Mouse (Mus musculus) forebrain, embryonic 10.5 days (tissue): ENCODE measurements around the gene Nkx2-5. TPM values are rescaled to one million over a fixed set of nuclear protein-coding genes. Genes with fewer than 3 reads are reported as not detected.
A peak's percentile ranks its signal among the peaks of the same experiment; 100 is the strongest.

ENCODE experiments used
- DNase-seq: peaks from one replicate; pipeline ENCODE4 v3.0.0-alpha.2; 2017; ENCODE audit warnings: low spot score; ENCODE audit errors: extremely low spot score
- H3K27ac ChIP-seq: fragments of 300-500 bp; sonication (generic); 2 replicates; pipeline ENCODE4 v1.5.1; 2016; ENCODE audit warnings: mild to moderate bottlenecking
- H3K27me3 ChIP-seq: fragments of 300-500 bp; sonication (generic); 2 replicates; pipeline ENCODE4 v1.6.1; 2016; ENCODE audit warnings: mild to moderate bottlenecking; ENCODE audit not compliant: poor library complexity, severe bottlenecking
- H3K36me3 ChIP-seq: fragments of 300-500 bp; sonication (generic); replicated peaks from 2 replicates; pipeline ENCODE4 v1.6.1; 2016; ENCODE audit warnings: mild to moderate bottlenecking, moderate library complexity
- H3K4me1 ChIP-seq: fragments of 300-500 bp; sonication (generic); 2 replicates; pipeline ENCODE4 v1.6.1; 2016
- H3K4me3 ChIP-seq: fragments of 300-500 bp; sonication (generic); 2 replicates; pipeline ENCODE4 v1.5.1; 2016; ENCODE audit warnings: mild to moderate bottlenecking, moderate library complexity
- H3K9me3 ChIP-seq: fragments of 300-500 bp; sonication (generic); 2 replicates; pipeline ENCODE4 v1.6.1; 2016; ENCODE audit warnings: mild to moderate bottlenecking, moderate library complexity
- WGBS: fragments of 180-500 bp; shearing (Covaris S2); methylation state at CpG from one replicate; pipeline ENCODE4 v1.1.7; 2016; 5-methylcytosine and 5-hydroxymethylcytosine counted together
- polyA plus RNA-seq: library from polyadenylated mRNA; unstranded; fragments of >200 nt; fragmentation: Nextera tagmentation; extraction: Ambion mirVana; gene quantifications from 2 replicates; pipeline ENCODE4 v1.2.1, GENCODE M21; 2016

Gene Nkx2-5
- polyA plus RNA-seq: not detected in 2 replicates

DNA sequence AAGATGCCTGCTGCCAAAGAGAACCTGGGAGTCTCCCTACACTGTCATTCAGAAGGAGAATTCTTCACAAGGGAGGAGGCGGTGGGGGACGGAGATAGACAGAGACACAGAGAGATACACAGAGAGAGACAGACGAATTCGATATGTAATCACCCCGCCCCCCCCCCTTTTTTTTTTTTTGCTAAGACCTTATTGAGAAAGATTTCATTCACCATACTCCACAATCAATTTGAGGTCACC lies at the start of gene Nkx2-5:
Nkx2-5 (minus strand) TSS at position 101 of the 240 bp plus-strand sequence.
- WGBS: 0% methylated on average over 5 of the region's 5 CpGs
- Histone ChIP-seq H3K4me1 (peaks cover 17% of the 10 kb centered on the region), H3K9me3 (no peaks in the 10 kb centered on the region), H3K4me3 (0 out of 2 replicates have a peak within 1 kb of the TSS, but pooled peaks have one; percentile 19), H3K27me3 (peaks cover 98% of the 10 kb centered on the region), H3K36me3 (no peaks in the 10 kb centered on the region), H3K27ac (no peak within 1 kb of the TSS)
- DNase-seq: no peak

DNA sequence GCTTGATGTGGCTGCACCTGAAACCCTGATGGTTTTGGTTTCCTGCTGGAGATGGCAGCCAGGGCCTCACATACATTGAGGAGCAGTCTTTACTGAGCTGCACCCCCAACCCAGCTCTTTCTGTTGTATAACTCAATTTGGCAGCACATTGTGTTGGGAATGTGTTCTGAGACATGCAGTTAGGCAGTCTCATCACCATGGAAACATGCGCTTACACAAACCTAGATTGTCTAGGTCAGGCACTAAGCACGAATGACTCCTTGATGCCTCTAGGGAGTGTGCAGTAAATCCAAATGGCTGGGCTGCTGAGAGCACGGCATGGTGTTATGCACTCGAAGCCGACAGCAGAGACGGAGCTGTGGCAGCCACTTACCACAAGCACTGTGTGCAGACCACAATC lies 49.5 kb upstream of the Nkx2-5 start:
- Histone ChIP-seq H3K27ac (no peak overlapping the region), H3K27me3 (peaks cover 17% of the 10 kb centered on the region; the same call in 1 of the 2 replicates), H3K4me3 (no peak overlapping the region), H3K4me1 (peaks cover 22% of the 10 kb centered on the region), H3K36me3 (no peaks in the 10 kb centered on the region), H3K9me3 (no peaks in the 10 kb centered on the region)
- DNase-seq: no peak
- 93% methylated on average over 6 of the region's 6 CpGs for WGBS

DNA sequence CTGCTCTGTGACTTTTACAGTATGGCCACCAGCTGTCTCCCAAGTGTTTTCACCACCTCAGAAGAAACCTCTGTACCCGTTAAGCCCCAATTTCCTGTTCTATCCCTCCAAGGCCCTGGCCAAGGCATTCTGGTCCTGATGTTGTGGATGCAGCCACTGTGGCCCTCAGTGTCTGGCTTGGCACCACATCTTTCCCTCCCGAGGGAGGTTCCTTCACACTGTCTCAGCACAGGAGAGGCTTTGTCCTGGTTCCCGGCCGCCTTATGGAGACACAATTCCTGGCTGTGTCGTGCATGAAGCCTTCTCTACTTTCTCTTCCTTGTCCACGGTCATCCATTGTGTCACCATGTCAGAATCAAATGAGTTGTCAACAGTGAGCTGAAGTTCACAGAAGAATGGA lies 48.7 kb upstream of the Nkx2-5 start:
- no peaks in the 10 kb centered on the region for H3K36me3 ChIP-seq
- no peak overlapping the region for H3K27ac ChIP-seq
- no peaks in the 10 kb centered on the region for H3K9me3 ChIP-seq
- H3K4me3 ChIP-seq: no peak overlapping the region
- no peak for DNase-seq
- peaks cover 20% of the 10 kb centered on the region; the same call in 1 of the 2 replicates for H3K27me3 ChIP-seq
- peaks cover 22% of the 10 kb centered on the region for H3K4me1 ChIP-seq
- WGBS: 68% methylated on average over 6 of the region's 6 CpGs

DNA sequence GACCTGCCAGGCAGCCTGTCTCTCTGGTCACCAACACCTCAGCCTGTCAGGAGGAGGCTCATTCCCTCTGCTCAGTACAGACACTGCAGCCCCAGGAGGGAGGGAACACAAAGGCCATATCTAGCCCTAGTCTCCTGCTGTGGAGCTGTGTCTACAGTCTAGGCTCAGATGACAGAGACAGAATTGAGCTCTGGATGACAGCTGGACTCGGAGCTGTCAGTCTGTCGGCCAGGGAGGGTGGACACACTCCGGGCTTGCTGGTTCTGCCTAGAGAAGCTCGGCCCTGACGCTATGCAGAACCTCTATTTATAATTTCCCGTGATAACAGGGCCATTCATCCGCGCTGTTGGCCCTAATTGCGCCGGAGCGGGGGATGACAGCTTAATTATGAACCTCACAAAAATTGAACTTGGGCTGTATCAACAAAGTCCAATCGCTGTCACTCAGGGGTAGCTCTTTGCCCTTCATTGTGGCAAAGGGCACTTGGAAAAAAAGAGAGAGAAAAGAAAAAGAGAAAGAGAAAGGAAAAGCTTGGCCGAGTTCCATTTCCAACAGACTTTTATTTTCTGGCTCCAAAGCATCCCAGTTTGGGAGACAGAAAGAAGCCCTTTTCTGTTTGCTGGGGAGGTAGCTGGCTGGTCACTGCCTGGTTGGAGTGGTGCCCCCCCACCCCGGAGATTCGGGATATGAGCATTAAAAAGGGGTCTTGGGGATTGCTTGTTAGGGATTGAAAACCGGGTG lies 48.0 kb upstream of the Nkx2-5 start:
- no peak overlapping the region for H3K27ac ChIP-seq

DNA sequence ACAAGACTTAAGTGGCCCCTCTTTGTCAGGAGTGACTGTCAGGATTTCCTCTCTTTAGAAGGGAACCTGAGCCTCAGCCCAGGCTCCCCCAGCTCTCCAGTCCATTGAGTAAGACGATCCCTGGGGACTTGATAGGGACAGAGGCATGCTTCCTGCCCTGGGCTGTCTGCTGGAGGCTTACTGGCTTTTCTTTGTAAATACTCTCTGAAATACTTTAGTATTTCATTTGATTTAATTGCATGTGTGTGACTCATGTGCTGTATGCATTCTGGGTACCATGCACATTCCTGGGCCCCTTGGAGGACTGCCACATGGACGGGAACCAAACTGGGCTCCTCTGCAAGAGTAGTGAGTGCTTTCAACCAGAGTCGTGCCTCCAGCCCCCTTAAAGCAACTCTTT lies 43.1 kb upstream of the Nkx2-5 start:
- Histone ChIP-seq H3K4me1 (peaks cover 28% of the 10 kb centered on the region), H3K36me3 (no peaks in the 10 kb centered on the region), H3K27me3 (peaks cover 50% of the 10 kb centered on the region), H3K4me3 (no peak overlapping the region), H3K9me3 (no peaks in the 10 kb centered on the region), H3K27ac (no peak overlapping the region)
- WGBS: 48% methylated on average over 3 of the region's 3 CpGs
- DNase-seq: no peak

More for the DNA sequence above, 48.0 kb upstream of the Nkx2-5 start:
- H3K27me3 ChIP-seq: peaks cover 27% of the 10 kb centered on the region
- H3K4me1 ChIP-seq: peaks cover 22% of the 10 kb centered on the region
- DNase-seq: no peak
- no peaks in the 10 kb centered on the region for H3K36me3 ChIP-seq
- H3K4me3 ChIP-seq: no peak overlapping the region
- H3K9me3 ChIP-seq: no peaks in the 10 kb centered on the region
- WGBS: 68% methylated on average over 16 of the region's 16 CpGs

DNA sequence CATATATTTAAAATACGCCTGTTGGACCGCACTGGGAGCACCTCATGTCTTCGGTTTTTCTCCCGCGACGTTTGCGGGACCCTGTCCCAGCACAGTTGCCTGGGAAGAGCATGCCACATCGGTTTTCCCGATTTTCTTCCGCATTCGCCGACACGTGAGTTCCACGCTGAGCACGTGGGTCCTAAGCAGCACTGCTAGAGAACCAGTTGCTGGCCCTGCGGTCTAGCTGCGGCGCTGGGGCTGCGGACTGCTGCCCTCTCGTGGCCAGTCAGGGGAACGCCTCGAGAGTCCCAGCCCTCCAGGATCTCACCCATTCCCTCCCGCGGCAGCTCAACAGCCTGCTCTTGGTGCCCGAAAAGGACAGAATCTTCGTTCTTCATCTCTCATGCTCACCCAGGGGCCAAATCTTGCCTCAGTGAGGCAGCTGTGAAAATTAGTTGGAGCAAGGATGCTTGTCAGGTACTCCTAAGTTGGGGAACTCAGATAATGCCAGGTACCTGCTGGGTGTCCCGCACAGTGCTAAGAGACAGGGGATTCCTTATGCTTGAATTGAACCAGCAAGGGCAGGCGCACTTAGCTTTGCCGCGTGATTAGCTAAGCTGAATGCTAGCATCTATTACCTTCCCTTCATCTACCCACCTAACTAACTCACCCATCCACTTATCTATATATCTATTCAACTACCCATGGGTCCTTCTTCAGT lies 41.4 kb upstream of the Nkx2-5 start:
- H3K27me3 ChIP-seq: peaks cover 42% of the 10 kb centered on the region
- 9% methylated on average over 30 of the region's 30 CpGs for WGBS
- no peak overlapping the region for H3K27ac ChIP-seq
- no peaks in the 10 kb centered on the region for H3K36me3 ChIP-seq
- no peaks in the 10 kb centered on the region for H3K9me3 ChIP-seq
- peaks cover 20% of the 10 kb centered on the region for H3K4me1 ChIP-seq
- peak overlapping the region; percentile 44 for H3K4me3 ChIP-seq
- peak; percentile 86 for DNase-seq

DNA sequence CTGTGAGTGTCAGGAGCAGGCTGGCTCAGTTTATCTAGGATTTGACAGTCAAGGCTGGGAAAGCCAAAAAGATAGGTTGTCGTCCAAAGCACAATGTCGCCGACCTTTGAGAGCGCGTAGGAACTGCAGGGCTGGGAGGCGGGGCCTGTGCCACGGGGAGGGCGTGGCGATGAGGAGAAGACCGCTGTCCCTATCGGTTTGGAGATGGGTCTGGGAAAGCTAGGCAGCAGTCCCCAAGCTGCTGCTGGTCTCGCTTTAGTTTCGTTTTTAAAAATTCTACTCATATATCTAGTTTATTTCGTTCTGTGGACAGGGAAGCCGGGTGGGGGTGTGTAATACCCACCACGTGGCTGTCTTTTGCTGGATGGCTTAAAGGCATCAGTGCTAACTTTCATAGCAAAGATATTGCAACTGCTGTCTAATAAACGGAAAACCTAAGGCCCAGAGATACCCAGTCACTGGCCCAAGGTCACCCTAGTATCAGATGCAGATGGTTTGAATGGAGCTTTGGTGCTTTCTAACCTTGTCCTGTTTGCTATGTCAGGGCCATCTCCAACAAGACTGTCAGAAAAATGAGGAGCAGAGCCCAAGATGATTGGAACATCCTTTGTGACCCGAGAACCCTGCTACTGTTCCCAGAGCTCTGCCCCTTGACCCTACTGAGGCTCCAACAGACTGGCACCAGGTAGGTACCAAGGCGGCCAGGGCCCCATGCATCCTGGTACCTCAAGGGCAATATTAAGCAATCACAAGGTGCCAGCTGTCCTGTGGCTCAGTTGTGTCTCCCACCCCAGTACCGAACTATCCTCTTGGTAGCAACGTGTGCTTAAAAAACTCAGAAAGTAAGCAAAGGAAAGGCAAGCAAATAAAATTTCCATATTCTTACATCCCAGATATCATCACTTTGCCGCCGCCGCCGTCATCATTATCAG lies 40.5 kb upstream of the Nkx2-5 start:
- DNase-seq: peak; percentile 68
- peaks cover 42% of the 10 kb centered on the region for H3K27me3 ChIP-seq

DNA sequence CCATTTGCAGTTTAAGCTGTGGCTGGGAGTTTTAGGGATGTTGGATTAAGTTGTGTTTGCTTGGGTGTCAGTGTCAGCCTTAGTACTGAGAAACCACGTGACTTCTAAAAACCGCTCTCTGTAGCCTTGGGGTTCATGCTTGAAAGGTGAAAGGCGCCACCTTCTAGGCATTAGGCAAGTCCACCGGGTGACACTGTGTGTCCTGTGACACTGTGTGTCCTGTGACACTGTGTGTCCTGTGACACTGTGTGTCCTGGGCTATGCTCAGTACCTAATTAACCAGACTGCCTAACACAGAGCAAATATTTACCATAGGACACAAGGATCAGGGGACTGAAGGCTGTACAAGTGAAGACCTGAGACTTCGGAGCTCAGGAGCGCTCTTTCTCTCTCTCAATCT lies 38.8 kb upstream of the Nkx2-5 start:
- Histone ChIP-seq H3K4me3 (no peak overlapping the region), H3K27me3 (peaks cover 40% of the 10 kb centered on the region), H3K9me3 (peaks cover 3% of the 10 kb centered on the region; the same call in 1 of the 2 replicates), H3K27ac (no peak overlapping the region), H3K36me3 (no peaks in the 10 kb centered on the region), H3K4me1 (peaks cover 20% of the 10 kb centered on the region)
- WGBS: 80% methylated on average over 6 of the region's 6 CpGs
- DNase-seq: no peak

More for the DNA sequence above, 40.5 kb upstream of the Nkx2-5 start:
- H3K27ac ChIP-seq: no peak overlapping the region
- peaks cover 20% of the 10 kb centered on the region for H3K4me1 ChIP-seq
- peaks cover 3% of the 10 kb centered on the region; the same call in 1 of the 2 replicates for H3K9me3 ChIP-seq
- no peaks in the 10 kb centered on the region for H3K36me3 ChIP-seq
- peak overlapping the region; percentile 44 for H3K4me3 ChIP-seq
- WGBS: 24% methylated on average over 25 of the region's 25 CpGs

DNA sequence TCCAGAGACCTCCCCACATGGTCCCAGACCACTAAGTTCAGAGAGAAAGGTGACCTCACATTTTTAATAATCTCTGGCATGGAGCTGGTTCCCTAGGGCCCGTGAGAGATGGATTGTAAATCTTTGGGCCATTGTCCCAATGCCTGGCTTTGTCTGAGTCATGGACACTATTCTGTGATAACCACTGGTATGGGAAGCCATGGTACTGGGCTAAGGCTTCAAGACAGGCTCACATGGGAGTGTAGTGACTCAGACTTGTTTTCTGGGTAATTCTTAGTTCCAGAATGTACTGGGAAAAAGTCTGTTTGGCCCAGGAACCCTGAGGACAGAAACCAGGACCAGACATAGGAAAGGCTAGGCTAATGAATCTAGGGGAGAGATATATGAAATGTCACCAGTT lies 37.9 kb upstream of the Nkx2-5 start:
- H3K27me3 ChIP-seq: peaks cover 31% of the 10 kb centered on the region
- no peaks in the 10 kb centered on the region for H3K36me3 ChIP-seq
- no peak for DNase-seq
- H3K4me1 ChIP-seq: peaks cover 20% of the 10 kb centered on the region
- WGBS: 83% methylated on average over 1 of the region's 1 CpGs
- H3K4me3 ChIP-seq: no peak overlapping the region
- peaks cover 3% of the 10 kb centered on the region; the same call in 1 of the 2 replicates for H3K9me3 ChIP-seq
- no peak overlapping the region for H3K27ac ChIP-seq

DNA sequence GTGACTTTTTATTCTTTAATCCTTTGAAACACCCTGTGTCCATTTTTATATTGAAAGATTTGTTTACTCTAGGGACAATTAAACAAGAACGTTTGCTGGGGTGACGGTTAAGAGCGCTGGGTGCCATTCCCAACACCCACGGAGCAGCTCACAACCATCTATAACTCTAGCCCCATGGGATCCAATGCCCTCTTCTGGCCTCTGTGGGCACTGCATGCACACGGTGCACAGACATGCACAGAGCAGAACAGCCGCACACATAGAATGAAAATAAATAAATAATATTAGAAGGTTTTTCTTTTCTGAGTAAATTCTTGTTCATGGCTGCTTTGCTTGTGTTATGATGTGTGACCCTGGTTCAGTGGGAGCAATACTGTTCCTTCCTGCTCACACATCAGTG lies 34.4 kb upstream of the Nkx2-5 start:
- WGBS: 92% methylated on average over 6 of the region's 6 CpGs

DNA sequence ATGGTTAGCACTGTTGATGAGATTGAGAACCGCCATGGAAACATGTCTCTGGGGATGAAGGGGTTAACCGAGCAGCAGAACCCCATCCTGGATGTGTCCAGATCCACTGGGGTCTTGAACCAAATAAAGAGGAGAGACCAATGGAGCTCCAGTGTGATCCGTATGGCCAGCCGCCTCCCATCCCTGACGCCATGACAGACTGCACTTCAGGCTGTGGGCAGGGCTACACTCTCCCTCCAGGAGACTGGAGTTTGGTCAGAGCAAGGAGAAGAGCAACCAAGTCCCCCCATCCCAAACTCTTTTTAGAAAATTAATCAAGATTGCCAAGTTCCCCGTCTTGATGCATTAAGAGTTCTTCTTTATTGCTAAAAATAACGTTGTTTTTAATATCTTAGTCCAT lies 33.1 kb upstream of the Nkx2-5 start:
- DNase-seq: no peak
- Histone ChIP-seq H3K4me3 (no peak overlapping the region), H3K9me3 (peaks cover 3% of the 10 kb centered on the region; the same call in 1 of the 2 replicates), H3K36me3 (no peaks in the 10 kb centered on the region), H3K27me3 (no peaks in the 10 kb centered on the region), H3K4me1 (no peaks in the 10 kb centered on the region), H3K27ac (no peak overlapping the region)
- WGBS: 85% methylated on average over 7 of the region's 7 CpGs

More for the DNA sequence above, 34.4 kb upstream of the Nkx2-5 start:
- Histone ChIP-seq H3K36me3 (no peaks in the 10 kb centered on the region), H3K4me3 (no peak overlapping the region), H3K27me3 (peaks cover 7% of the 10 kb centered on the region), H3K27ac (no peak overlapping the region), H3K9me3 (peaks cover 3% of the 10 kb centered on the region; the same call in 1 of the 2 replicates), H3K4me1 (no peaks in the 10 kb centered on the region)
- no peak for DNase-seq

DNA sequence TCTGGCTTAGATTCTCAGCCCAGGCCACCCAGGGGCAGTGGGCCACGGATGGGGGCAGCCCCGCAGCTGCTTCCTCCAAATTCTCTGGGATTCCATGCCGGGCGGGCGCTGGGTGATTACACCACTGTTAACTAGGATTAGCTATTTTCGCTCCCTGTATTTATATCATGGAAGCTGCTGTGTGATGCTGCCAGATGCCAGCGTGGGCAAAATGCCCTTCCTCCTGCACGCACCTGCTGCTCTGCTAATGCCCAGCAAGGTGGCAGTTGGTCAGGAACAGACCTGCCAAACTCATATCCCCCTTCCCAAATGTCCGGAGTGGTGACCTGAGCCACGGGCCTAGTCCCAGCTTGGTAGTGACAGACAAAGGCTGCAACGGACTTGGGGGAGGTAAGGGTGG lies 29.7 kb upstream of the Nkx2-5 start:
- Histone ChIP-seq H3K4me1 (no peaks in the 10 kb centered on the region), H3K27ac (no peak overlapping the region), H3K27me3 (no peaks in the 10 kb centered on the region), H3K4me3 (no peak overlapping the region), H3K9me3 (no peaks in the 10 kb centered on the region), H3K36me3 (no peaks in the 10 kb centered on the region)
- WGBS: 69% methylated on average over 11 of the region's 11 CpGs
- no peak for DNase-seq
